Mouse (Mus musculus) bone marrow macrophage, adult 2 months (primary cell): ENCODE data around the gene Hist1h3g. TPM values are rescaled to one million over a fixed set of nuclear protein-coding genes. Genes with fewer than 3 reads are reported as not detected.

Experiments
- H3K27ac ChIP-seq: 2 replicates; pipeline ENCODE4 v1.5.1; 2012; ENCODE audit warnings: low read depth, low read length; ENCODE audit not compliant: insufficient read depth
- H3K4me1 ChIP-seq: 2 replicates; pipeline ENCODE4 v1.6.1; 2012; ENCODE audit warnings: low read length; ENCODE audit not compliant: control insufficient read depth, insufficient read depth
- H3K4me3 ChIP-seq: 2 replicates; pipeline ENCODE4 v1.5.1; 2012; ENCODE audit warnings: mild to moderate bottlenecking, low read length, moderate library complexity; ENCODE audit not compliant: insufficient read depth
- CTCF ChIP-seq: IDR thresholded peaks from 2 replicates; pipeline ENCODE4 v1.5.1; 2012; ENCODE audit warnings: low read depth, mild to moderate bottlenecking, low read length, moderate library complexity
- POLR2A ChIP-seq: IDR thresholded peaks from 2 replicates; pipeline ENCODE4 v1.6.1; 2012; ENCODE audit warnings: mild to moderate bottlenecking, low read depth, low read length, borderline replicate concordance
- polyA plus RNA-seq: library from polyadenylated mRNA; stranded (reverse); fragments of >200 nt; gene quantifications from 2 replicates; pipeline ENCODE4 v1.2.4, GENCODE M21; 2012; ENCODE audit not compliant: missing spikeins, insufficient read depth, insufficient read length

The Hist1h3g gene
- polyA plus RNA-seq, 1 experiment, result not detected

DNA sequence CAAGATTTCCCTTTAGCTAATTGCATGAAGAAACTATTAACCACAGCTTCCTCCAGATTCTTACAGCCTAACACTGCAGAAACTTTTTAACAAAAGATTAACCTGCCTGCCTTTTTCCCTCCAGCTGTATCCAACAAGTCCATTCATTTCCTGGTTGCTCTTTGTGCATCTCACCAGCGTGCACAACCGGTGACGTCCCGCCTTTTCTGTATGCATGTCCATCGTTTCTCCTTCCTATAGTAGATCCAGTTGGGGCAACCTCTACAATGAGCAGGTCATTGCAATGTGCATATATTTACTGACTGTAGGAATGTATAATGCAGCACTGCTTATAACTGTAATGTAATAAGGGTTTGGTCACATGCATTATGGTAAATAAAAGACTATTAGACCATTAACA, 11.2 kb upstream of the Hist1h3g start:
- peaks cover 12% of the 10 kb centered on the region for H3K4me1 ChIP-seq
- 0 out of 2 replicates have a peak overlapping the region, but pooled peaks have one; percentile 2 for H3K4me3 ChIP-seq
- no peak overlapping the region for H3K27ac ChIP-seq
- TF ChIP-seq POLR2A (no peak), CTCF (no peak)

DNA sequence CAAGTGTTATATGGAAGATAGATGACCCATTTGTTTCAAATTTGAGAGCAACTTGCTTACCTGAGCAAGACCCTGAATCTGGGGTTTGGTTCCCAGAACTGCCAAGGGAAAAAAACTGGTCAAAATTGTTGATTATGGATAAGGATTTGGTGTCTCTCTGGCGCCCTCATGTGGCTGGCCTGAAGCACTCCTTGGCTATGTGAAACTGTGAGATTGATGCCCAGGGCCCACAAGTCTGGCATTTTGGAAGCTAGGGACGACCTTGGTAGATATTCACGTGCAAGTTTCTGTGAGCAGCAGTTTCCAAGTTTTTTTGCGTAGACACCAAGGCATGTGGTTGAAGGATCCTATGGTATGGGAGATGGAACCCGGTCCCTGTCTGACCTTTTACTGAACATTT, 10.6 kb upstream of the Hist1h3g start:
- no peak overlapping the region for H3K27ac ChIP-seq
- peaks cover 14% of the 10 kb centered on the region for H3K4me1 ChIP-seq
- H3K4me3 ChIP-seq, result no peak overlapping the region
- TF ChIP-seq CTCF, result peak; percentile 85
- no peak for TF ChIP-seq POLR2A

DNA sequence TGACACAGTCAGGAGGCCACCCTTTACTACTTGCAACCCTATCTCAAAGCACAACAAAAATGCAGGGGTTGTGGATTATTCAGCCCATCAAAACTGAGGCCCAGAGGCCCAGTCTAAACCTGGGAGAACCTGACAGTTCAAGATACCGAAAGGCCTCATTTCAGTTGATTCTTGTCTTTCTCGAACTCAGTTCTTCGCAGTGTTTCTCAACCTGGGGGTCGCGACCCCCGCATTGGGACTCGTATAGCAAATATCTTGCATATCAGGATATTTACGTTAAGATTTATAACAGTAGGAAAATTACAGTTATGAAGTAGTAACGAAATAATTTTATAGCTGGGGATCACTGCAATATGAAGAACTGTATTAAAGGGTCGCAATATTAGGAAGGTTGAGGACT, 9.3 kb upstream of the Hist1h3g start:
- no peak overlapping the region for H3K27ac ChIP-seq
- H3K4me3 ChIP-seq, result peak overlapping the region; percentile 44
- H3K4me1 ChIP-seq, result peaks cover 10% of the 10 kb centered on the region
- TF ChIP-seq POLR2A (no peak), CTCF (no peak)

DNA sequence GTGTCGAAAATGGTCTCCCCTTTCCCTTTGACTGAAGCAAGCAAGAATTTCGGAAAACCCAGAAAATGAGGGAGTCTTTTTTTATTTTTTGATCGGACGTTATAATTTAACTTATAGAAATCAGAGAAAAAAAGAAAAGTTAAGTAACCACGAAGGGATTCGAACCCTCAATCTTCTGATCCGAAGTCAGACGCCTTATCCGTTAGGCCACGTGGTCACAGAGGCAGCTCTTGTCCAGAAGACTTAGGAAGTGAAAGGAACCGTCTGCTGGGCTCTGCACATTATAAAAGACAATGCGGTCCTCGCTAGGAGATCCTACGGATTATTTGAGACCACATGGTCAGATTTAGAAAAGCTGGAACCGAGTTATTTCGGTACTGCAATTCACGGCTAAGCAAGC, 8.9 kb upstream of the Hist1h3g start:
- Histone ChIP-seq H3K4me1 (peaks cover 10% of the 10 kb centered on the region), H3K27ac (peak overlapping the region; percentile 32; the same call in 1 of the 2 replicates), H3K4me3 (peak overlapping the region; percentile 69)
- TF ChIP-seq POLR2A, result no peak
- no peak for TF ChIP-seq CTCF

DNA sequence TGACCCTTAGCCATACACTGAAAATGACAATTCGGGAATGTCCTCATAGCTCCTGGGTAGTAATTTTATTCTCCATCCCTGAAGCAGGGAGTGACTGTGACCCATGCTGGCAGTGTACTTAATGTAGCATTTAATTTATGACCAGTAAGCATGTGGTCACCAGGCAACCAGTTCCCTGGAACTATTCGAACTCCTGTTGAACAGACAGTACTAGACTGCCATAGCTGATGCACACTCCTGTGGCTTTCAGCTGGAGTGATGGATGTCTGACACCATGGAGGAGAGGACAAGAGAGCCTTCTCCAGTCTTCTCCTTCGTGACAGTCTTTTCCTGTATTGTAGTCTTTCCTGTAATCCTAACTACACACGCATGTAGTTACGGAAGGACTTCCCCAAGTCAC, 6.2 kb upstream of the Hist1h3g start:
- no peak for TF ChIP-seq POLR2A
- no peak for TF ChIP-seq CTCF
- no peak overlapping the region for H3K4me3 ChIP-seq
- peaks cover 16% of the 10 kb centered on the region for H3K4me1 ChIP-seq
- no peak overlapping the region for H3K27ac ChIP-seq

DNA sequence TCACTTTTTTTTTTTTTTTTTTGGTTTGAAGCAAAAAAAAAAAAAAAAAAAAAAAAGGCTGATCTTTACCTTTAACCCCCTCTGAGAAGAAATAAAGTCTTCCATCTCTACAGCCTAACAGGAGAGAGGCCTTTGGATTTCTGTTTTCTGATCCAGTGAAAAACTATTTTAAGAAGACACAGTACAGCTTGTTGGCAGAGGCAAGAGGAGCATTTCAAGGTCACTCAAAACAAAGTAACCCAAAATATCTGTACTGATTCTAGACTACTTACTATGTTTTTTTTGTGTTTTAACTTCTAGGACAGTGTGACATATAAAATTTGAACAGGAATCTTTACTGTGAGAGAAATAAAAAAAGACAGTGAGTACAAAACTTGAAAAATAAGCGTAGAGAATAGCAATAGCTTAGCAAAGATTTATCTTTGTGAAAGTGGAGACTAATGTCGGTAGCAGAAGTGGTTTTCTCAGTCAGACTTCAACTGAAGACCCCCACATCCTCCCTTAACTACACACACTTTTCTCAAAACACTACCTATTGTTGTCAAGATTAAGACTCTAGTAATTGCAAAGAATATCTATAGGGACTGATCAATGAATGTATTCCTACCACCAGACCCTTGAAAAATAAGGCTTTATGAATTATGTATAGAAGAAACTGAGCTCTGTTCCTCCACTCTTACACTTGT, 5.6 kb upstream of the Hist1h3g start:
- Histone ChIP-seq H3K4me1 (peaks cover 15% of the 10 kb centered on the region), H3K4me3 (peak overlapping the region; percentile 71), H3K27ac (no peak overlapping the region)
- TF ChIP-seq CTCF (no peak), POLR2A (no peak)

DNA sequence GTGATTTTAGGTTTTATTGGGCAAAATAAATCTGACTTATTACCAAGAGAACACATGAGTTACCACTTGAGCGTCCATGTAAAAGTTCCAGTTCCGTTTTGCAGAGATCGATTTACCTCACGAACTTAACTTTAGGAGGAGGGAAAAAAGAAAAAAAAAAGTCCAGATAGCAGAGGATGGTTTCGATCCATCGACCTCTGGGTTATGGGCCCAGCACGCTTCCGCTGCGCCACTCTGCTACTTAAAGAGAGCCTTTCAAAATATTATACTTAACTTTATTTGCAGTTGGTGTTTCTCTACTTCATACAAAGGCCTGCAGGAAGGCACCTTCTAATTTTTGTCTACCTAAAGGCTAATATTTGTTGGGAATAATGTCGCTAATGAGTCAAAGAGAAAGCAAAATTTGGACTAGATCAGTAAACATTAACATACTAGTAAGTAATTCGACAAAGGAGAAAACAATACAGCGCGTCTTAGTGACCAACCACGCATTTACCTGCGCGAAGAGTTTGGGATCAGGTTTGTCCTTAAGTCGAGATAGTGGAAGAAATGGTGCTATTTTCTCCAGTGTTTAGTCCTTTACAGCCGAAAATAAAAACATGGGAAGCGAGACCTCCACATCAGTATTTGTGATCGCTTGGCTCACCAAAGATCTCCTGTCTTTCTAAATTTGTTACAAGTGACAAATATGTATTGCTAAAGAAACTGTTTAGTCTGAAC, 4.9 kb upstream of the Hist1h3g start:
- H3K27ac ChIP-seq, result peak overlapping the region; percentile 95
- TF ChIP-seq CTCF, result no peak
- TF ChIP-seq POLR2A, result no peak
- peaks cover 15% of the 10 kb centered on the region for H3K4me1 ChIP-seq
- H3K4me3 ChIP-seq, result peak overlapping the region; percentile 71

DNA sequence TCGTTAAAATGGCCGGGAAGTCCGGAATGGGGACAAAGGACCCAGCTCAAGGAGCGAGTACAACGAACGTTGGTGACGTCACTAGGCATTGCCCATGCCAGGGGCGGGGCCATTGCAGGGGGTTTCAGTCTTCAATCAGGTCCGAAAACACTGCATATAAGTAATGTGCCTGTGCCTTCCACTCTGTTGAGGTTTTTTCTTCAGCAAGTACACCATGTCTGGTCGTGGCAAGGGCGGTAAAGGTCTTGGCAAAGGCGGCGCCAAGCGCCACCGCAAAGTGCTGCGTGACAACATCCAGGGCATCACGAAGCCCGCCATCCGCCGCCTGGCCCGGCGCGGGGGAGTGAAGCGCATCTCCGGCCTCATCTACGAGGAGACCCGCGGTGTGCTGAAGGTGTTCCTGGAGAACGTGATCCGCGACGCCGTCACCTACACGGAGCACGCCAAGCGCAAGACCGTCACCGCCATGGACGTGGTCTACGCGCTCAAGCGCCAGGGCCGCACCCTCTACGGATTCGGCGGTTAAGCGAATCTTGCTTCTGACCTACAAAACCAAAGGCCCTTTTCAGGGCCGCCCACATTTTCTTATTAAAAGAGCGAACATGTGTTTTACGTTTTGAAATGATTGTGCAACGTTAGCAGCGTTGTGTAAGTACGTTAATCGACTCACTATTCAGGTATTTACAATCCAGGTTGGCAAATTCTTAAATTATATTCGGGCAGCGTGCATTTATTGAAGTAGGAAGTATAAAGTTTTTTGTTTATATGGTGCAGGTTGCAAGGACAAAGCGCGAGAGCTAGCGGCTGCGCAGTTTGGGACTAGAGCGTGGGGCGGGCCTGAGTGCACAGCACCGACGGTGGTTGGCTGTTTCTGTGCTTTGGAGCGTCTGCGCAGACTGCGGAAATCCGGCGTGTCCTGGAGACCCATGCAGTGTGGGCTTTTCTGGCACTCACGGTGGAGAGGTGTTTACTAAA, 4.0 kb upstream of the Hist1h3g start, which contains the start of gene Hist1h4h:
Gene Hist1h4h, plus strand, starts transcription at position 150 of the 975 bp plus-strand sequence.
- TF ChIP-seq POLR2A (peak; percentile 96), CTCF (no peak)
- peaks cover 15% of the 10 kb centered on the region for H3K4me1 ChIP-seq
- H3K4me3 ChIP-seq, result peak within 1 kb of the TSS; percentile 71
- peak within 1 kb of the TSS; percentile 95 for H3K27ac ChIP-seq
